Mouse (Mus musculus): ENCODE data around the gene Krt80. TPM values are rescaled to one million over a fixed set of nuclear protein-coding genes. Genes with fewer than 3 reads are reported as not detected.

Krt80 gene
- 10 to 100 TPM; 27.7 to 29.9 TPM for total RNA-seq (2023)

DNA sequence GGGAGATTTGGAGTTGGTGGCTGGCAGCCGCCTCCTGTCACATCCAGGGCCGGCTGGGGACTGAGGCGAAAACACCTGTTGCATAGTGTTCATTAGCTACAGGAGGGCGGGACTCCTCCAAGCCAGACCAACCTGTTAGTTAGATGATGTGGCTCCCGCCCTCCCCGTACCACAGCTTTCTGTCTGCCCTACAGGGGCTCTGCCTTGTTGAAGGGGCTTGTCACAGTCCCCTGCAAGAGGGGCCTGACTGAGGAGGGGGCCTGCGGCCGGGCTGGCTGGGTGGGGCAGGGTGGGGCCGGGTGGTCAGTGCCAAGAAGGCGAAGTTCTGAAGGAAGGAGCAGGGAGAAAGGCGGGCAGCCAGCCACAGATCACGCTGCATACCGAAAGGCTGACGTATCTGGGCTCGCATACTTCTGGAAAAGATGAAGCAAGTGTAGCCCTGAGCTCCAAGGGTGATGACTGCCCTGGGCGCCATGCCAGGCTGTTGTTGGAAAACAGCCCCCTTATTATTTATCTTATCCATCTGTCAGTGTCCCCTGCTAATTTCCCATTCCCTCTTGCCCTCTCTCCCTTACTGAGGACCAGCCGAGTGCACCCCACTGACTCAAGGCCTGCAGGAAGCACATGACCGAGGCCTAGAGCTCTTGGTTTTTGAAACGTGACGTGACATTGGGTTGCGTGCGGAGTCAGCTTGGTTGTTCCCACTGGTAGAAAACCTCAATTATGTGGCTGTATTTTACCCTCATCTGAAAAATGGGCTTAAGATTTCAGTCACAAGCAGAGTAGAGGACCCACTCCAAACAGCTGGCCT lies at the start of gene Krt80:
Gene Krt80 (minus strand): TSS at position 62 of the 811 bp plus-strand sequence.

DNA sequence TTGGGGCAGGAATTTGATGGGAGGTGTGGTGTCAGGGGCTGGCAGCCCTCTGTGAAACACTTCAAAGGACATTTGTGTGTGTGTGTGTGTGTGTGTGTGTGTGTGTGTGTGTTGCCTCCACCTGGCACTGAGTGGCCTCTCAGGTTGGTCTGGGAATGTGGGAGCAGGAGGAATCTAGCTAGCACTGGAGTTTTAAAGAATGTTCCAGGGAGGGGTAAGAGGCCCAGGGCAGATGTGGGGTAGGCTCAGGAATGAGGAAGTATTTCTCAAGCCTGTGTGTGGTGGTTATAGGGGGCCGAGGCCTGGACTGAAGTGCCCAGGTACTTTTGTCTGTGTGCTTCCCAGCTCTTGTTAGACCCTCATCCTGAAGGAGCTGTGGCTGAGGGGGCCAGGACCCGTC lies 40.8 kb upstream of the Krt80 start, which contains the start of gene Krt7:
Gene Krt7 (plus strand): TSS at position 269 of the 400 bp plus-strand sequence.

Other genes starting within 250 kb of the Krt80 start
- gene Acvrl1, start 241.6 kb downstream of the Krt80 start, total RNA-seq (2023) = 10 to 100 TPM; 41.9 to 51.5 TPM
- 10 to 100 TPM; 14.9 to 18.6 TPM for gene Acvr1b, start 196.1 kb downstream of the Krt80 start, total RNA-seq (2023)
- 1 to 10 TPM; 1.2 to 1.7 TPM for gene Grasp, start 146.0 kb downstream of the Krt80 start, total RNA-seq (2023)
- 100 to 1,000 TPM; 140 to 280 TPM for gene Nr4a1, start 115.9 kb downstream of the Krt80 start, total RNA-seq (2023)
- 10 to 100 TPM; 49.4 to 56.3 TPM for gene Atg101, start 85.9 kb downstream of the Krt80 start, total RNA-seq (2023)
- under 1 TPM; 0.24 to 0.26 TPM for gene 6030408B16Rik, start 77.0 kb downstream of the Krt80 start, total RNA-seq (2023)
- gene Krt7, start 40.9 kb upstream of the Krt80 start, total RNA-seq (2023) = 1 to 10 TPM; 3.7 to 4.5 TPM
- not detected for gene Krt87, start 68.6 kb upstream of the Krt80 start, total RNA-seq (2023)
- gene Krt88, start 77.6 kb upstream of the Krt80 start, total RNA-seq (2023) = not detected
- gene Krt81, start 93.6 kb upstream of the Krt80 start, total RNA-seq (2023) = 1 to 10 TPM in 1 of 2 experiments, under 1 TPM in 1; 0.75 to 1.9 TPM
- gene Krt86, start 103.3 kb upstream of the Krt80 start, total RNA-seq (2023) = 1 to 10 TPM; 4.3 to 5.9 TPM
- gene Krt83, start 121.3 kb upstream of the Krt80 start, total RNA-seq (2023) = 10 to 100 TPM; 15.9 to 16.6 TPM
- gene Gm49425, start 147.1 kb upstream of the Krt80 start, total RNA-seq (2023) = not detected
- gene Krt84, start 162.7 kb upstream of the Krt80 start, total RNA-seq (2023) = not detected
- not detected for gene Krt82, start 180.5 kb upstream of the Krt80 start, total RNA-seq (2023)
- gene Krt90, start 192.8 kb upstream of the Krt80 start, total RNA-seq (2023) = not detected
- under 1 TPM; 0.64 to 0.70 TPM for gene Krt75, start 203.7 kb upstream of the Krt80 start, total RNA-seq (2023)